Mouse (Mus musculus): ENCODE measurements around the gene Actrt3. TPM values are rescaled to one million over a fixed set of nuclear protein-coding genes. Genes with fewer than 3 reads are reported as not detected.

The Actrt3 gene
- total RNA-seq (2021): 1 to 10 TPM; 1.1 to 1.2 TPM
- long read RNA-seq, experiment 1, partial matches to known transcripts: 0 of 3 reads
- long read RNA-seq, experiment 1, other reads (novel, unspliced or antisense): 0 of 3 reads
- long read RNA-seq, experiment 2, partial matches to known transcripts: 0 of 2 reads
- long read RNA-seq, experiment 2, other reads (novel, unspliced or antisense): 1 of 2 reads

DNA sequence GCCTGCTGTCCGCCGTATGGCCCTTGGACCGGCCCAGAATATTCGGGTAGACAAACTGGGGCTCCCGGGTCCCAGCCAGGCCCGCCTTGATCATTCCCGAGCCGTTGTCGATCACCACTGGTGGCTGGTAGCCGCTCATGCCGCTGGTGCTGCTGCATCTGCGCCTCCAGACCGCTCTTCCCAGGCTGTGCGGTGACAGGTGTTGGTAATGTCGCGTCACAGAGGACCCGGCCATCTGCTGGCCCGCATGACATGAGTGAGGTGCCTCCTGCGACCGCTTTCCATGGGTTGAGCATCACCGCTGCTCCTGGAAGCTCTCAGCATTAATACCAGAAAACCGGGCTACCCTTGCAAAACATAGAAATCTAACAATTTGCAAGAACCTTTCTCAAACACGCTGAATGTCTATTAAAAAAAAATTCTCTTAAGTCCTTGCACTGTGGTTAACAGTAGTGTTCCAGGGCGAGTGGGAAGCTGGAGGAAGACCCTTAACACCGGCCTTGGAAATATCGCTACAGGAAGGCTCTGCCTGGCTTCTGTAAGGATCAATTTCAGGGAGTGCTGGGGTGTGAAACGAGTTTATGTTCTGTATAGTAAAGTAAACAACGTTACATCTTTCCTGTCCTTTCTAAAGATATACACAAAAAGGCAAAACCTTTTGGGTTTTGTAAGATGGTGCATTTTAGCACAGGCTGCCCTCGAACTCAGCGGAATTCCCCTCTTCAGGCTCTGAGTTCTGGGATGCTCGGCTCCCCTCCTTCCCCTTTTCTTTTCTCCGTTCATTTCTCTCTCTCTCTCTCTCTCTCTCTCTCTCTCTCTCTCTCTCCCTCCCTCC, at the start of gene Actrt3:
Gene Actrt3, minus strand, starts transcription at position 229 of the 835 bp plus-strand sequence.
- DNase-seq (ENCODE audit: low spot score in 2 of 2): peak; percentile 43 to 65

DNA sequence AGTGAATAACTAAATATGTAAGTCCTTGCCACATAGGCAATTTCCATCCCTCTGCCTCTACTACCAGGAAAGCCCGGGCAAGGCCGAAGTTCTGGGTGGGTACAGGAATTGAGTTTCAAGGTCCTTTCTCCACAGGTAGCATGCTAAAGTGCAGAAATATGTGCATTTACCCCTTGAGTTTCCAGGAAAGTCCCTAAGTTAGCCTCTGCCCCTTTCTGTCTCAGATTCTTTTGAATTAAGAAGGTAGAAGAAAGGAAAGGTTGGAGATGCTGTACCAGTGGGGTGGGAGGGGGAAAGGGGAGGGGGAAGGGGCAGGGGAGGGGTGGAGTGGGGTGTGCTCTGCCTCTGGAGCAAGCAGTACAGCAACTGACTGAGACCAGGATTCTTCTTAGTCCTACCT, 48.7 kb upstream of the Actrt3 start:
- no peak for DNase-seq (ENCODE audit: low spot score in 2 of 2)

DNA sequence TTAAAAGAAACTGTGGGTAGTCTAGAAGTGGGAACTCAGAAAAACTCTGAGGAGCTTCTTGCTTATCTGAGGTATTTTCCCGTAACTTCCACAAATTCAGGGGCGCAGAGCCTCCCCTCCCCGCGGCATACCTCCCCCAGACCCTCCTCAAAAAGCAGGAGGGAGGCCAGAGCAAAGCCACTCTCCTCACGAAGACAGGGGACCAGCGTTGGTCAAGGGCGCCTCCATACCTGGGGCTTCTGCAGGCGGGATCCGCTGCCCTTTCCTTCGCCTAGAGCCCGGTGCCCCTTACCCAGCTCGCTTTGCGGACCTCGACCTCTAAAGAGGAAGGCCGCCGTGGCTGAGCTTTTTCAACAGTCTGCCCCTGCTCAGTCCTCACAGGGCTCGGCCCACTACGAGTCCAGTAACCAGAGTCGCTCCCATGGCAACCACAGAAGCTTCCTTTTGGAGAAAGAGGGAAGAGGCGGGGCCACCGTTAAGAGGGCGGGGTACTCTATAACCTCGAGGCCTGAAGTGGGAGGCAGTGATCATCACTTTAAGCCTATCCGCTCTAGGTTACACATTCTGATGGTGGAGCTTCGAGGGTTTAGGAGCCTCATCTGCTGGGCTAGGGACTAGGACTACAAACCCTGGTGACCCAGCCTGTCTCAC, 47.8 kb upstream of the Actrt3 start, which contains the start of gene Lrrc34:
Gene Lrrc34, minus strand, starts transcription at position 430 of the 651 bp plus-strand sequence.
- no peak for DNase-seq (ENCODE audit: low spot score in 2 of 2)

DNA sequence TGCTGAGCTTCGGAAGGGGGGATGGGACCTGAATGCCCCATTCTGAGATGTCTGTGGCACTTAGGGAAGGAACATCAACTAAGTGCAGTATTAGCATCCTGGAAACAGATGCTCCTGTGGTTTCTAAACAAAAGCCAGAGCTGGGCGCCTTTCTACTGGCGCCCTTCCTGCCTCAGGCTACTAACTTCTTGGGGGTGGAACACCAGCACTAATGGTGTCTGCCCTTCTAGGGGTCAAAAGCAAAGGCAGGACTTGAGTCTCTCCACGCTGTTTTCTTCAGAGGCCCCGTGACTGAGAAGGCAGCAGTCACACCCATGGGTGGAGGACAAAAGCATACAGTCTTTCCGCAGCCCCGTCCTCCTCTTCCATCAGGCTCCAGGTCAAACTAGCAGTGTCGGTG, 47.0 kb upstream of the Actrt3 start:
- no peak for DNase-seq (ENCODE audit: low spot score in 2 of 2)

DNA sequence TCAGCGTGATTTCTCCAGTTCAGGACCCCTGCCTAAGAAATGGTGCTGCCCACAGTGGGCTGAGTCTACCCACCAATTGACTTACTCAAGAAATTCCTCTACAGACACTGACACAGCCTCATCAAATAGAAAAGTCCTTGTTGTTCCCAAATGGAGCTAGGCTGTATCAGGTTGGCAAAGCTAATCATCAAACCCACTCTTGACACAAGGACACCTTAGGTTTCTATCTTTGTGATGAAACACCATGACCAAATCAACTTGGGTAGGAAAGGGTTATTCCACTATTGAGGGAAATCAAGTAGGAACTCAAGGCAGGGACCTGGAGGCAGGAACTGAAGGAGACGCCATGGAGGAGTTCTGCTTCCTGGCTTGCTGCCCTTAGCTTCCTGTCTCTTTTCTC, 44.5 kb upstream of the Actrt3 start, which contains the start of gene Lrriq4:
Gene Lrriq4, plus strand, starts transcription at position 301 of the 400 bp plus-strand sequence.
- no peak for DNase-seq (ENCODE audit: low spot score in 2 of 2)

DNA sequence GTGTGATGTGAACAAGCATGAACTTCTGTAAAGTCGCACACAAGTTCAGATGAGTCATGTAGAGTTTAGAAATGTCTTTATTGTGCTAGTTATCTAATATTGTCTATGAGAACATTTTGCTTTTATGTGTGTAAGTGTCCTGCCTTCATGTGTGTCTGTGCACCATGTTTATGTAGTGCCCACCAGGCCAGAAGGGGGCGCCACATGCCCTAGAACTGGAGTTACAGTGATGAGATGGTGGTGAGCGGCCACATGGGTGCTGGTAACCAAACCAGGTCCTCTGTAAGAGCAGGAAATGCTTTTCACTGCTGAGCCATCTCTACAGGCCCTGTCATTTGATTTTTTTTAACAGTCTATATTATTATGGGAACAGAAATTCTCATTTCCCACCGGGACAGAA, 35.9 kb upstream of the Actrt3 start:
- DNase-seq (ENCODE audit: low spot score in 2 of 2): no peak

DNA sequence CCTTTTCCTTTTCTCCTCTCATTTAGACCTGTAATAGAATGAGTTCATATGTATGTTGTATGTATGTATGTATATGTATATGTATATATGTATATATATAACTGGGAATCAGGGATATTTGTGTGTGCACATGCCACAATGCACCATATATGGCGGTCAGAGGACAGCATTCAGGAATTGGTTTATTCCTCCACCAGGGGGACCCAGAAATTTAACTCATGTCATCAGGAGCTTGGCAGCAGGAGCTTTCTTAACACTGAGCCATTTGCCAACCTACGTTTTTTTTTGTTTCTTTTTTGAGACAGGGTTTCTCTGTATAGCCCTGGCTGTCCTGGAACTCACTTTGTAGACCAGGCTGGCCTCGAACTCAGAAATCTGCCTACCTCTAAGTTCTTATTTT, 33.9 kb upstream of the Actrt3 start:
- DNase-seq (ENCODE audit: low spot score in 2 of 2): no peak

DNA sequence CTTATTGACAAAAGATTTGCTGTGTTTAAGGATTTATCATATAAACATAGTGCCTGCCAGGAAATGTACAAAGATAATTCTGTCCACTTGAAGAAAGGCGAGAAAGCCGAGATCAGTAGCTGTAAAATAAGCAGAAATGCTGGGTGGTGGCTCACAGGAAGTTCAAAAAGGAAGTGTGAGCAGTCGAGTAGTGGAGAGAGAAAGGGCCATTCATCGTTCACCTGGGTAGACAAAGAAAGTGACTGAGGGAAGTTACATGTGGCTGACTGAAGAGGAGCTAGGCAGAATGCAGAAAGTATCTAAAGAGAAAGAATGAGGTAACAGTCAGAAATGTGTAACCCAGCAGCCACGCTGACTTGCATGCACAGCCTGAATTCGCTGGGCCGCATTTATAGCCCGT, 20.4 kb upstream of the Actrt3 start:
- DNase-seq (ENCODE audit: low spot score in 2 of 2): no peak

DNA sequence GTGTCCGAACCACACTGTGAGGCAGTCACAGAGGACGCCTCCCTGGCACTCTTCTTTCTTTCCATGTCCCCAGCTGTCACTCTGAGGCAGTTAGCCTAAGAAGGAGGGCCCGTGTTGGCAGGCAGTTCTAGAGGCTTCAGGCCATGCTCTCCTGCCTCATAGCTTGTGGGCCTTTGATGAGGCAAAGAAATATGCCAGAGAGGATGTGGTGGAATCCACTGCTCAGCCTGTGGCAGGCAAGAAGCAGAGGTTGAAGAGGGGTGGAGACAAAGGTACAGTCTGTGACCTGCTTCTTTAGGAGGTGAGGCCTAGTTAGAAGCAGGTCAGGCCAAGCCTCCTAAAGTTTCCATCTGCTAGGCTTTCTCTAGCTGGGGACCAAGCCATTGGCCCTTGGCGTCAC, 11.2 kb upstream of the Actrt3 start:
- DNase-seq (ENCODE audit: low spot score in 2 of 2): no peak

DNA sequence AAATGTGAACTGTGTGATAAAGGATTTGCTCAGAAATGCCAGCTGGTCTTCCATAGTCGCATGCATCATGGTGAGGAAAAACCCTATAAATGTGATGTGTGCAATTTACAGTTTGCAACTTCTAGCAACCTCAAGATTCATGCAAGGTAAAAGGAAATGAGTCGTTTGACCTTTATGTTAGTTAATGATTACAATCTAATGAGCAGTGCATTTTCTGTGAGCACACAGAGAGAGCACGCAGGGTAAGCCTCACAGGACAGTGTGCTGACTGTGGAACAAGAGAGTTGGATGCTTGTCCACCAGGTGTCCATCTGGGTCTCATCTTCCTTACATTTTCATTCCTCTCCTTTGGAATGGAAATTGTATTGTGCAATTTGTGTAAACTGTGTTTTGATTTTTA, 9.3 kb upstream of the Actrt3 start:
- no peak for DNase-seq (ENCODE audit: low spot score in 2 of 2)

DNA sequence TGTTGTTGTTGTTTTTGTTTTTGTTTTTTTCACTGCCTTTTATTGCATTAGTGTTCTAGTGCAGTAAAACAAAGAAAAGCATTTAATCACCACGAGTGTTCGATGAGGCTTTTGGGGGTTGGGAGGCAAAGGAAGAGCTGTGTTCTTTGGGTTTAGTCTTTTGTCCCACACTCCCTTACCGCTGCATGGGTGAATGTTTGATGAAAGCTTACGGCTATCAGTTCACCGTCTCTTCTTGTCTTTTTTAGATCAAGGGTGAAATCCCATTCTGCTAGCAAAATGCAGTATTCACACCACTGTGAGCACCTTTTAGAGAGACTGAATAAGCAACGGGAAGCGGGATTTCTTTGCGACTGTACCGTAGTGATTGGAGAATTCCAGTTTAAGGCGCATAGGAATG, 3.5 kb upstream of the Actrt3 start:
- DNase-seq (ENCODE audit: low spot score in 2 of 2): no peak

DNA sequence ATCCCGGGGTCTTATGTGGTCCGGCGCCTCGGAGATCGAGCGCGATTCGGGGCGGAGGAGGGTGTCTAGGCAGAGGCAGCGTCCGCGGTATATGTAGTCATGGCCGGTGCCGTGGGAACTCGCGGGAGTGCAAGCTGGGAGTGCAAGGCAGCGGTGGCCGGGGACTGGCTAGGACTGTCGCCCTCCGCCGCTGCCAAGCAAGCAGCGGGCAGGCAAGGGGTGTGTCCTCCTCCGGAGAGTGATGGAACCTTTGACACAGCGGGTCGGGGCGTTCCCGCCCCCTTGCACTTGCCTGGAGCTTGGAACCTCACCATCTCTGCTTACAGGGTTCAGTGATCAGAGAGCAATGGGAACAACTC, 3.0 kb upstream of the Actrt3 start:
- DNase-seq (ENCODE audit: low spot score in 2 of 2): no peak

DNA sequence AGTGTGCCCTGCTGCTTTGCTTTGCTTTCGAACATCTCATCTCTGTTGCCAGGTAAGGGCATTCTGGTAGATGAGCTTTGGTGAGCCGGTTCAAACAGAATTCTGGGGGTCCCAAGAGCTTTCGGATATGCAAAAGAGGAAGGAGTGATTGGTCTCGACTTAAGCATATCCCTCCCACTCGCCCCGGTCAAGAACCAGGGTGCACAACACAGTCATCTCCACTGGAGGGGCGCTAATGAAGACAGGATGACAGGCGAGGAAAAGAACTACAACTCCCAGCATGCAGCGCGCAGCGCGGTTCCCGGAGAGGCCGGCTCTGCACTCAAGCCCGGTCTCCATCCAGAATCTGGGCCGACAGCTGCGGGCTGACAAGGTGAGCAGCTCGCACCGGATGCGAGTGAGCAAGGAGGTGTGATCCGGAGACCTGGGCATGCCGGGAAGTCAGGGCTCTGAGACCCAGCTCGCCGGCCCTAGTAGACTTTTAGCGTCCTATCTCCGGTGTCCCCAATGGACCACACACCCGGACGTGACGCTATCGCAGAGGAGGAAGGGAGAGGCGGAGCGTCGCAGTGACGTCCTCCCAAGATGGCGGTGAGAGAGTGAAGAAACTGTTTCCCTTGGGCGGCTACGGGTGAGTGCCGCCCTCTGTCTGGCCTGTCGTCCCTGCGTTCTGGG, 2.5 kb upstream of the Actrt3 start, which contains the start of gene Mynn:
Gene Mynn, plus strand, starts transcription at position 1 of the 675 bp plus-strand sequence.
- DNase-seq (ENCODE audit: low spot score in 2 of 2): peak; percentile 94 to 98

DNA sequence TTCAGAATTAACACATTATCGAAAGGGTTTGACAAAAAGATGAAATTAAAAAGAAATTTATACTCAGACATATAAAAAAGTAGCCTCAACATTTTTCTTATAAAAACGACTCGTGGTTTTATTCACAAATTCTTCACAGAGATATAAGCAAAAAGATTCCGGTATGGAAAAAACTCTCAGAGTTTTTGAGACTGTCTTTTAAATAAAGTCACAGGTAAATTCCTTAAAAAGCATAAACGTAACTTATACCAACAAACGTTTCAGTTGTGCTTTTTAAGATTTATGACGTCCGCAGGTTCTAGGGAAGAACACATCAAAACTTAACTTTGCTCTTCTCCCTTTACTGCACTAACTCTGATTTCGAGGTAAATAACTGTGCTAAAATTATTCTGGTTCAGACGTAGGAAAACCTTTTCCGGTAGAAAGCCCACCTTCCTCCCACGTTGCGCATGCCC, 1.9 kb upstream of the Actrt3 start:
- DNase-seq (ENCODE audit: low spot score in 2 of 2): no peak

DNA sequence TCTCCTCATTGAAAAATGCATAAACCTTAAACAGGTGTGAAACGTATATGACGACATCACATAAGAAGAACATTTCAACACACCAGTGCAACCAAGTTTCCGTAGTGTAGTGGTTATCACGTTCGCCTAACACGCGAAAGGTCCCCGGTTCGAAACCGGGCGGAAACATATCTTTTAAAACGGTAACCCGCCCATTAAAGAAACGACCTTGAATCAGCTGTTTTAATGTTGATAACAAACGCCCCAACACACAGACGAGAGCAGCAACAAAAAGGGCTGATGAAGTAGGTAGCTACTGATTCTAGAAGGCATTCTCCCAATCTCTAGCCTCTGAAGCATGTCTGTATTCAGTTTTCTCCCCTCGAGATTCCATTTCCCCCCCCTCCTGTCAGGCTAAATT, 1.4 kb upstream of the Actrt3 start:
- DNase-seq (ENCODE audit: low spot score in 2 of 2): peak; percentile 89 to 92

DNA sequence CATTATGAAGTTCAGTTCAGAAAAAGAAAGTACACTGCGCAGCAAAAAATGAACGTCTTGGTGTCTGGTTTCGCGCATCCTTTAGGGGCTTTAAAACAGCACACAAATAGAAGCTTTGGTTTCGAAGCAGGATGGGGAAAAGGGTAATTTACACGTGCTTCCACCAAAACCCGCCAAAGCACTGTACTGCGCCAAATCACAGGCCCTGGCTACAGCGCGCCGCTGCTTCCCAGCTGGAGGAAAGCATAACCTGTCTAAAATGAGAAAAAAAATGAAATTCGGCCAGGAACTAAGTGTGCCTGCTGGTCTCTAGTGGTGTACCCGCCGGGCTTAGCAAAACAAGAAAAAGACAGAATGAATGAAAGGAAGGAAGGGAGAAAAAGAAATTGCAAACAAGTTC, 978 bp upstream of the Actrt3 start:
- peak; percentile 26 to 46 for DNase-seq (ENCODE audit: low spot score in 2 of 2)

DNA sequence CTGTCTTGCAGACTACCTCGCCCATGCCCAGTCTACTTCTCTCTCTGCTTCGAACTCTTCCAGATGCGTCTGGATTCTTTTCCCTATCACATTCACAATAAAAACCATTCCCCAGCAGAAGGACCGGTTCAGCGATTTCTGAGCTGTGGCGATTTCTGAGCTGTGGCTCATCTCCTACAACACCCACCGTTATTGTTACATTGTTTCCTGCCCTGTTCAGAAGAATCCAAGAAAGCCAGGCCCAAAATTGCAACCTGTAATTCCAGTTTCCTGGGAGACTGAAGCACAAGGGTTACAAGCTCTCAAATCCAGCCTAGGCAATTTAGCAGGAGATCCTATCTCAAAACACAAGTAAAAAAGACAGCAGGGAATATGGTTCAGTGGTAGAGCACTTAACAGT, 2.5 kb downstream of the Actrt3 start:
- DNase-seq (ENCODE audit: low spot score in 2 of 2): no peak

DNA sequence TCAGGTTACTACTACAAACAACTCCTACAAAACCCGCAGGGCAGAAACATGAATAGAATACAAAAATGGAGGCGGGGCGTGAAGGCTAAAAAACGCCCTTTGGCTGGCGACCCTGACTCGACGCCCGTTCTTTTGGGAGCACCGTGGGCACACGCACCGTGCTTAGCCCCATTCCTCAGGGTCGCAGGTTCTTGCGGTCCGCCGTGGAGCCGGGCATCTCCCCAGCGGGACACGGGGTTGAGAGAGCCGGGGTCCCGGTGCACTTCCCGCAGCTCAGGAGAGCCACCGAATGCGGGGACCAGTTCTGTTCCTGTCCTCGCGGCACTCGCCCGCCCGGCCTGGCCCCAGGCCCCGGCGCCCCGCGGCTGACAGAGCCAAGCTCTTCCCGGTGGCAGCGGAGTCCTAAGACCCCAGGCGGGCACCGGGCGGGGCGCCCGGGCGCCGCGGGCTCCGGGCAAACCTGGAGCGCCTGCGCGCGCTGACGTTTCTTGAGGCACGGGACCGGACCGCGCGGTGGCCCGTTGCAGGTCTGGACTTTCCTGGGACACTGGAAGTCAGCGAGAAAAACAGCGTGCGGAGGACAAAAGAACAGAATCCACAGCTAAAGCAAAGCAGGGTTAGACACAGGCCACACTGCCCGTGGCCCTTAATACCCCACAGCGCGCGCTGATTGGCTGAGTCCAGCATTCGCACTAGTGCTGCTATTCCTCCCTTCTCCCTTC, 4.5 kb downstream of the Actrt3 start:
- peak; percentile 23 to 39 for DNase-seq (ENCODE audit: low spot score in 2 of 2)

DNA sequence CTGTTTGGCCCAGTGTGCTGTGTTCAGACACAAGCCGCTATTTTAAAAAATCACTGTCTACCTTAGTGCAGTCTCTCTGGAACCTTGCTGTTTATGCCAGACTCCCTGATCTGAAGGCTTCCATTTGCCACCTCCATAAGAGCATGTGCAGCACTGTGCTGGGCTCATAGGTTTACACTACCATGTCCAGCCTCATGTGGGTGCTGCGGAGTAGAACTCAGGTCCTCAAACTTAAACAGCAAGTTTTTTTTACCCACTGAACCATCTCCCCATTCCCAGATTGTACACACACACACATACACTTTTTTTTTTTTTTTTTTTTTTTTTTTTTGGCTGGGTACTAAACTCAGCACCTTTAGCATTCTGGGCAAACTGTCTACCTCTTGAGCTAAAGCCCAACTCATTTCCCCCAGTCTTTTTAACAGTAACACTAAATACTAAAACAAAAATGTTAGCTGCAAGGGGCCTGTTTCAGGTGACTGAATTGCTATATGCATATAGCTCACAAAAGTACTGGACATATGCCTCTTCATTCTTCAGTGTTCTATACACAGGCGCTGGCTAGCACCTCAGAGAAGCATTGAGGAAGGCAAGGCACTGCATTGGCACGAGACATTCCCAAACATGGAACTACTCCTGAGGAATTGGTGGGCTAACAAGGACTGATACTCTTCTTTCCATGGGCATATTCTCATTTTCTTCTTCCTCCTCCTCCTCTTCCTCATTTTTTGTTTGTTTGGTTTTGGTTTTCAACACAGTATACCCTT, 5.8 kb downstream of the Actrt3 start:
- DNase-seq (ENCODE audit: low spot score in 2 of 2): no peak

DNA sequence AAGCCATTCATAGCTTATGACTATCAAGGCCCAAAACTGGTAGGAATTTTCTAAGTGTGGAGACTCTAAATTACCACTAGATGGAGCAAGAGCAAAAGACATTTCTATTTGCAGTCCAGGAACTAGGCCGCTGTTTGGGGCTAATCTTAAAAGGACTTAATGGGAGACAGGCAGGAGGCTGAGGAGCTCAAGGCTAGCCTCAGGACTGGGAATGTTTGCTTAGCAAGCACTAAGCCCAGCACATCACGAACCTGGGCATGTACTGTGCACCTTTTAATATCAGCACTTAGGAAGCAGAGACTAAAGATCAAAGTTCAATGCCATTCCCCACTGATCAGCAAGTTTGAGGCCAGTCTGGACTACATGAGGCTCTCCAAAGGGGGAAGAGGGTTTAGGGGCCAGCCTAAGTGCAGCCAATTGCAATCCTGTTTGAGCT, 7.3 kb downstream of the Actrt3 start:
- no peak for DNase-seq (ENCODE audit: low spot score in 2 of 2)
